Mouse (Mus musculus) ES-E14 (cell line): ENCODE results near the gene Arhgef40. TPM values are rescaled to one million over a fixed set of nuclear protein-coding genes. Genes with fewer than 3 reads are reported as not detected.

Experiments used
- DNase-seq: peaks from one replicate; pipeline ENCODE4 v3.0.0-alpha.2; 2013; ENCODE audit warnings: low read depth, low spot score
- H3K27ac ChIP-seq: 2 replicates; pipeline ENCODE4 v1.5.1; 2012; ENCODE audit warnings: low read depth, mild to moderate bottlenecking, low read length, moderate library complexity, mixed read lengths; ENCODE audit not compliant: poor library complexity, insufficient read depth, severe bottlenecking
- H3K36me3 ChIP-seq: 2 replicates; pipeline ENCODE4 v1.6.1; 2012; ENCODE audit warnings: mild to moderate bottlenecking, low read length, moderate library complexity, mixed read lengths; ENCODE audit not compliant: control insufficient read depth, poor library complexity, insufficient read depth, severe bottlenecking
- H3K4me1 ChIP-seq, 2 experiments: fragments of 150-350 bp in 1 of 2; sonication (generic) in 1 of 2; 2 replicates each; pipeline ENCODE4 v1.6.1; 2012; ENCODE audit warnings: low read length in 2 of 2, mild to moderate bottlenecking in 1 of 2, mixed read lengths in 1 of 2; ENCODE audit not compliant: control insufficient read depth in 2 of 2, insufficient read depth in 2 of 2, poor library complexity in 1 of 2
- H3K4me3 ChIP-seq, 2 experiments: fragments of 150-350 bp in 1 of 2; sonication (generic) in 1 of 2; 2 replicates each; pipeline ENCODE4 v1.5.1; 2012; ENCODE audit warnings: low read length in 2 of 2, low read depth in 1 of 2, mild to moderate bottlenecking in 1 of 2, mixed read lengths in 1 of 2; ENCODE audit not compliant: insufficient read depth in 1 of 2, poor library complexity in 1 of 2, severe bottlenecking in 1 of 2
- H3K9ac ChIP-seq: 2 replicates; pipeline ENCODE4 v1.6.1; 2012; ENCODE audit warnings: low read depth, mild to moderate bottlenecking, low read length, mixed read lengths; ENCODE audit not compliant: poor library complexity, insufficient read depth, severe bottlenecking
- H3K9me3 ChIP-seq: fragments of 150-350 bp; sonication (generic); 2 replicates; pipeline ENCODE4 v1.6.1; 2012; ENCODE audit warnings: low read depth, mild to moderate bottlenecking, low read length; ENCODE audit not compliant: control insufficient read depth, insufficient read depth
- CHD2 ChIP-seq: IDR thresholded peaks from 2 replicates; pipeline ENCODE4 v1.6.1; 2014; ENCODE audit warnings: mild to moderate bottlenecking, low read depth, low read length, inconsistent platforms
- HCFC1 ChIP-seq: IDR thresholded peaks from 2 replicates; pipeline ENCODE4 v1.6.1; 2012; ENCODE audit warnings: low read length, inconsistent platforms, borderline replicate concordance; ENCODE audit not compliant: insufficient read depth
- MAFK ChIP-seq: IDR thresholded peaks from 2 replicates; pipeline ENCODE4 v1.6.1; 2014; ENCODE audit warnings: mild to moderate bottlenecking, low read depth, low read length, inconsistent platforms; ENCODE audit not compliant: insufficient read depth
- ZC3H11A ChIP-seq: IDR thresholded peaks from 2 replicates; pipeline ENCODE4 v1.6.1; 2012; ENCODE audit warnings: low read depth, mild to moderate bottlenecking, inconsistent platforms, low read length, borderline replicate concordance
- ZNF384 ChIP-seq: IDR thresholded peaks from 2 replicates; pipeline ENCODE4 v1.6.1; 2012; ENCODE audit warnings: low read depth, low read length, inconsistent platforms
- in situ Hi-C, 2 experiments: fragments of 600-800 bp; cut with MboI; formaldehyde crosslinking; loops; one replicate each; pipeline ENCODE4 v1.15.1; 2025; ENCODE audit warnings: low sequenced_read_pairs in 2 of 2, inconsistent platforms in 1 of 2; ENCODE audit not compliant: unreplicated experiment in 2 of 2
- total RNA-seq: library from RNA; depleted of rRNA; stranded (reverse); fragments of 300-350 nt; gene quantifications from 2 replicates; pipeline ENCODE4 v1.2.3, GENCODE M21; 2012

Arhgef40 gene
- total RNA-seq, 1 experiment: 10.1 TPM

GRCm38 (mm10) chr14:51942236-51942635 lies 42.3 kb upstream of the Arhgef40 start:
- TF ChIP-seq MAFK: no peak
- no peak for TF ChIP-seq ZC3H11A
- TF ChIP-seq CHD2: no peak
- no peak for TF ChIP-seq HCFC1
- no peak for TF ChIP-seq ZNF384
- Histone ChIP-seq H3K9ac (no peak overlapping the region), H3K4me1 (peaks cover 2 to 6% of the 10 kb centered on the region in 2 experiments; a peak in 2 of 4 replicates), H3K36me3 (no peaks in the 10 kb centered on the region), H3K4me3 (no peak overlapping the region), H3K9me3 (no peaks in the 10 kb centered on the region), H3K27ac (no peak overlapping the region)
- in situ Hi-C loops: no loop called here
- no peak for DNase-seq

- no peaks in the 10 kb centered on the region for H3K9me3 ChIP-seq
- in situ Hi-C loops: no loop called here
- no peak overlapping the region for H3K27ac ChIP-seq
- H3K4me3 ChIP-seq: peak overlapping the region in 1 of 2 experiments; percentile 34; a peak in 1 of 4 replicates
- H3K4me1 ChIP-seq: peaks cover 2 to 6% of the 10 kb centered on the region in 2 experiments; a peak in 2 of 4 replicates
- no peaks in the 10 kb centered on the region for H3K36me3 ChIP-seq
- DNase-seq: no peak
- TF ChIP-seq CHD2: no peak
- no peak for TF ChIP-seq MAFK
- TF ChIP-seq ZC3H11A: no peak
- no peak for TF ChIP-seq ZNF384
- TF ChIP-seq HCFC1: no peak
- no peak overlapping the region for H3K9ac ChIP-seq
Observed at GRCm38 (mm10) chr14:51943336-51943735, 41.2 kb upstream of the Arhgef40 start.

GRCm38 (mm10) chr14:51960316-51960715 lies 24.2 kb upstream of the Arhgef40 start:
- no peak overlapping the region for H3K27ac ChIP-seq
- in situ Hi-C loops: no loop called here
- no peak overlapping the region for H3K4me3 ChIP-seq
- no peak for TF ChIP-seq CHD2
- TF ChIP-seq HCFC1: no peak
- H3K36me3 ChIP-seq: no peaks in the 10 kb centered on the region
- H3K4me1 ChIP-seq: no peaks in the 10 kb centered on the region
- no peaks in the 10 kb centered on the region for H3K9me3 ChIP-seq
- no peak for DNase-seq
- H3K9ac ChIP-seq: no peak overlapping the region

- in situ Hi-C loops: no loop called here
- TF ChIP-seq CHD2: no peak
- TF ChIP-seq ZC3H11A: no peak
- no peak for TF ChIP-seq ZNF384
- TF ChIP-seq MAFK: no peak
- TF ChIP-seq HCFC1: no peak
- H3K9me3 ChIP-seq: no peaks in the 10 kb centered on the region
- DNase-seq: no peak
- no peak overlapping the region for H3K27ac ChIP-seq
- no peaks in the 10 kb centered on the region for H3K36me3 ChIP-seq
- no peaks in the 10 kb centered on the region for H3K4me1 ChIP-seq
- H3K4me3 ChIP-seq: no peak overlapping the region
- no peak overlapping the region for H3K9ac ChIP-seq
Observed at GRCm38 (mm10) chr14:51967400-51967799, 17.1 kb upstream of the Arhgef40 start.

GRCm38 (mm10) chr14:51979252-51979651 lies 5.3 kb upstream of the Arhgef40 start:
- H3K9me3 ChIP-seq: no peaks in the 10 kb centered on the region
- no peak for DNase-seq
- in situ Hi-C loops: no loop called here
- no peak overlapping the region for H3K4me3 ChIP-seq
- no peak overlapping the region for H3K27ac ChIP-seq
- TF ChIP-seq ZC3H11A: no peak
- TF ChIP-seq CHD2: no peak
- no peak for TF ChIP-seq HCFC1
- no peak for TF ChIP-seq MAFK
- TF ChIP-seq ZNF384: no peak
- peaks cover 0 to 1% of the 10 kb centered on the region in 2 experiments; a peak in 1 of 4 replicates for H3K4me1 ChIP-seq
- no peaks in the 10 kb centered on the region for H3K36me3 ChIP-seq
- no peak overlapping the region for H3K9ac ChIP-seq
